Mouse (Mus musculus) limb, embryonic 14.5 days (tissue): ENCODE results near the gene Ccr4. TPM values are rescaled to one million over a fixed set of nuclear protein-coding genes. Genes with fewer than 3 reads are reported as not detected.
A peak's percentile ranks its signal among the peaks of the same experiment; 100 is the strongest.

ENCODE experiments used
- ATAC-seq: fragments of 200-750 bp; cut with Nextera tagmentation; 2 replicates; pipeline ENCODE4 v1.8.0; 2017; ENCODE audit warnings: low read depth, moderate number of reproducible peaks, moderate TSS enrichment; ENCODE audit not compliant: low FRiP score
- DNase-seq: peaks from one replicate; pipeline ENCODE4 v3.0.0-alpha.2; 2015; ENCODE audit warnings: low spot score
- H3K27ac ChIP-seq: fragments of 300-500 bp; sonication (generic); replicated peaks from 2 replicates; pipeline ENCODE4 v1.5.1; 2014; ENCODE audit warnings: low read depth, mild to moderate bottlenecking, low read length, moderate library complexity, mixed read lengths
- H3K27me3 ChIP-seq: fragments of 300-500 bp; sonication (generic); 2 replicates; pipeline ENCODE4 v1.6.1; 2014; ENCODE audit warnings: low read length, mixed read lengths; ENCODE audit not compliant: control insufficient read depth, insufficient read depth
- H3K36me3 ChIP-seq: fragments of 300-500 bp; sonication (generic); 2 replicates; pipeline ENCODE4 v1.6.1; 2014; ENCODE audit warnings: mild to moderate bottlenecking, low read length, moderate library complexity, mixed read lengths; ENCODE audit not compliant: control insufficient read depth, insufficient read depth
- H3K4me1 ChIP-seq: fragments of 300-500 bp; sonication (generic); 2 replicates; pipeline ENCODE4 v1.6.1; 2014; ENCODE audit warnings: antibody characterized with exemption, low read length, mixed read lengths; ENCODE audit not compliant: control insufficient read depth, insufficient read depth
- H3K4me2 ChIP-seq: fragments of 300-500 bp; sonication (generic); replicated peaks from 2 replicates; pipeline ENCODE4 v1.6.1; 2014; ENCODE audit warnings: low read depth, mild to moderate bottlenecking, low read length, moderate library complexity; ENCODE audit not compliant: severe bottlenecking
- H3K4me3 ChIP-seq: fragments of 300-500 bp; sonication (generic); replicated peaks from 2 replicates; pipeline ENCODE4 v1.5.1; 2014; ENCODE audit warnings: low read length
- H3K9ac ChIP-seq: fragments of 300-500 bp; sonication (generic); 2 replicates; pipeline ENCODE4 v1.6.1; 2014; ENCODE audit warnings: mild to moderate bottlenecking, low read depth, low read length, moderate library complexity; ENCODE audit not compliant: severe bottlenecking
- H3K9me3 ChIP-seq: fragments of 300-500 bp; sonication (generic); 2 replicates; pipeline ENCODE4 v1.6.1; 2016; ENCODE audit warnings: low read length; ENCODE audit not compliant: control insufficient read depth
- POLR2A ChIP-seq: fragments of 200-500 bp; IDR thresholded peaks from 2 replicates; pipeline ENCODE4 v1.8.0; 2012; ENCODE audit warnings: inconsistent platforms, mild to moderate bottlenecking, moderate library complexity, borderline replicate concordance; ENCODE audit not compliant: insufficient read depth, insufficient read length; ENCODE audit errors: extremely low read depth
- WGBS: fragments of 180-500 bp; shearing (Covaris S2); extraction: QIAGEN DNeasy Blood & Tissue Kit; methylation state at CpG from one replicate; pipeline ENCODE4 v1.1.7; 2014; 5-methylcytosine and 5-hydroxymethylcytosine counted together
- polyA plus RNA-seq, 2 experiments: library from polyadenylated mRNA; depleted of rRNA in 1 of 2; stranded (reverse) in 1 of 2; unstranded in 1 of 2; fragments of >200 nt; fragmentation: Nextera tagmentation in 1 of 2; extraction: Ambion mirVana in 1 of 2; gene quantifications; 2 replicates each; pipeline versions ENCODE4 v1.2.1 to v1.2.3; 2012 to 2014

Gene Ccr4
- polyA plus RNA-seq, 2 experiments, result 1.2 to 2.7 TPM

GRCm38 (mm10) chr9:114536628-114537027 lies 31.9 kb upstream of the Ccr4 start:
- no peak overlapping the region for H3K9ac ChIP-seq
- H3K27ac ChIP-seq, result no peak overlapping the region
- no peaks in the 10 kb centered on the region for H3K27me3 ChIP-seq
- no peaks in the 10 kb centered on the region for H3K36me3 ChIP-seq
- WGBS, result 26% methylated on average over 2 of the region's 2 CpGs
- no peak overlapping the region for H3K4me2 ChIP-seq
- no peaks in the 10 kb centered on the region for H3K9me3 ChIP-seq
- H3K4me3 ChIP-seq, result no peak overlapping the region
- no peak for DNase-seq
- ATAC-seq, result no peak
- peaks cover 10% of the 10 kb centered on the region for H3K4me1 ChIP-seq
- TF ChIP-seq POLR2A, result no peak

GRCm38 (mm10) chr9:114534747-114535517 lies 30.2 kb upstream of the Ccr4 start:
- TF ChIP-seq POLR2A, result no peak
- 76% methylated on average over 9 of the region's 9 CpGs for WGBS
- no peak overlapping the region for H3K4me2 ChIP-seq
- no peaks in the 10 kb centered on the region for H3K36me3 ChIP-seq
- no peak overlapping the region; the same call in 1 of the 2 replicates for H3K27ac ChIP-seq
- no peak for DNase-seq
- H3K27me3 ChIP-seq, result no peaks in the 10 kb centered on the region
- no peak overlapping the region for H3K9ac ChIP-seq
- peaks cover 10% of the 10 kb centered on the region for H3K4me1 ChIP-seq
- H3K9me3 ChIP-seq, result no peaks in the 10 kb centered on the region
- H3K4me3 ChIP-seq, result no peak overlapping the region
- no peak for ATAC-seq

GRCm38 (mm10) chr9:114533848-114534247 lies 29.1 kb upstream of the Ccr4 start:
- no peaks in the 10 kb centered on the region for H3K9me3 ChIP-seq
- no peak overlapping the region for H3K27ac ChIP-seq
- no peak for ATAC-seq
- no peaks in the 10 kb centered on the region for H3K36me3 ChIP-seq
- no peak overlapping the region for H3K9ac ChIP-seq
- WGBS, result 72% methylated on average over 4 of the region's 4 CpGs
- no peaks in the 10 kb centered on the region for H3K27me3 ChIP-seq
- DNase-seq, result no peak
- peaks cover 10% of the 10 kb centered on the region for H3K4me1 ChIP-seq
- no peak overlapping the region for H3K4me3 ChIP-seq
- no peak for TF ChIP-seq POLR2A
- no peak overlapping the region for H3K4me2 ChIP-seq

GRCm38 (mm10) chr9:114531276-114531675 lies 26.6 kb upstream of the Ccr4 start:
- Histone ChIP-seq H3K9ac (0 out of 2 replicates have a peak overlapping the region, but pooled peaks have one; percentile 8), H3K4me3 (no peak overlapping the region), H3K4me2 (no peak overlapping the region), H3K27me3 (no peaks in the 10 kb centered on the region), H3K36me3 (no peaks in the 10 kb centered on the region), H3K4me1 (peaks cover 13% of the 10 kb centered on the region), H3K9me3 (no peaks in the 10 kb centered on the region), H3K27ac (no peak overlapping the region)
- WGBS, result 13% methylated on average over 11 of the region's 11 CpGs
- no peak for DNase-seq
- TF ChIP-seq POLR2A, result no peak
- no peak for ATAC-seq

GRCm38 (mm10) chr9:114528680-114529048 lies 23.9 kb upstream of the Ccr4 start:
- Histone ChIP-seq H3K4me1 (peaks cover 20% of the 10 kb centered on the region), H3K36me3 (no peaks in the 10 kb centered on the region), H3K9me3 (no peaks in the 10 kb centered on the region), H3K4me2 (no peak overlapping the region), H3K27me3 (no peaks in the 10 kb centered on the region), H3K4me3 (no peak overlapping the region), H3K9ac (no peak overlapping the region), H3K27ac (no peak overlapping the region)
- DNase-seq (peak; percentile 47), ATAC-seq (no peak)
- no peak for TF ChIP-seq POLR2A
- 32% methylated on average over 9 of the region's 9 CpGs for WGBS
